Mouse (Mus musculus) liver, embryonic 14.5 days (tissue): ENCODE data around the gene Fyn. TPM values are rescaled to one million over a fixed set of nuclear protein-coding genes. Genes with fewer than 3 reads are reported as not detected.

ENCODE experiments used
- ATAC-seq: fragments of 200-750 bp; cut with Nextera tagmentation; 2 replicates; pipeline ENCODE4 v1.8.0; 2017; ENCODE audit warnings: moderate number of reproducible peaks, mild to moderate bottlenecking, moderate library complexity; ENCODE audit not compliant: insufficient read depth
- DNase-seq, 3 experiments: peaks; one replicate each; pipeline ENCODE4 v3.0.0-alpha.2; 2012 to 2013; ENCODE audit warnings: low read depth in 3 of 3, low spot score in 3 of 3
- H3K27ac ChIP-seq: fragments of 300-500 bp; sonication (generic); 2 replicates; pipeline ENCODE4 v1.5.1; 2014; ENCODE audit warnings: moderate library complexity, mild to moderate bottlenecking, control low read depth, inconsistent platforms
- H3K27me3 ChIP-seq: fragments of 300-500 bp; sonication (generic); 2 replicates; pipeline ENCODE4 v1.6.1; 2014; ENCODE audit warnings: mild to moderate bottlenecking, low read length, moderate library complexity; ENCODE audit not compliant: control insufficient read depth, insufficient read depth
- H3K36me3 ChIP-seq: fragments of 300-500 bp; sonication (generic); replicated peaks from 2 replicates; pipeline ENCODE4 v1.6.1; 2014; ENCODE audit warnings: low read depth; ENCODE audit not compliant: control insufficient read depth, insufficient read depth
- H3K4me1 ChIP-seq, 2 experiments: fragments of 200-500 bp in 1 of 2; fragments of 300-500 bp in 1 of 2; sonication (generic) in 1 of 2; replicated peaks; 2 replicates each; pipeline ENCODE4 v1.6.1; 2012 to 2014; ENCODE audit warnings: antibody characterized with exemption in 1 of 2, inconsistent platforms in 1 of 2, low read length in 1 of 2; ENCODE audit not compliant: control insufficient read depth in 2 of 2, insufficient read depth in 2 of 2
- H3K4me2 ChIP-seq: fragments of 300-500 bp; sonication (generic); 2 replicates; pipeline ENCODE4 v1.6.1; 2014; ENCODE audit warnings: low read depth, mild to moderate bottlenecking, control low read depth, moderate library complexity
- H3K4me3 ChIP-seq, 2 experiments: fragments of 200-500 bp in 1 of 2; fragments of 300-500 bp in 1 of 2; sonication (generic) in 1 of 2; 2 replicates each; pipeline ENCODE4 v1.5.1; 2012 to 2014; ENCODE audit warnings: low read depth in 2 of 2, low read length in 2 of 2, mild to moderate bottlenecking in 2 of 2, control low read depth in 1 of 2, inconsistent platforms in 1 of 2, moderate library complexity in 1 of 2; ENCODE audit not compliant: insufficient read depth in 1 of 2
- H3K9ac ChIP-seq: fragments of 300-500 bp; sonication (generic); replicated peaks from 2 replicates; pipeline ENCODE4 v1.6.1; 2014; ENCODE audit warnings: mild to moderate bottlenecking, control low read depth, moderate library complexity
- H3K9me3 ChIP-seq: fragments of 300-500 bp; sonication (generic); 2 replicates; pipeline ENCODE4 v1.6.1; 2016; ENCODE audit warnings: low read length, mixed read lengths; ENCODE audit not compliant: control insufficient read depth
- CTCF ChIP-seq: IDR thresholded peaks from 2 replicates; pipeline ENCODE4 v1.5.1; 2016; ENCODE audit warnings: antibody characterized with exemption, low read depth, control low read depth
- EP300 ChIP-seq: IDR thresholded peaks from 2 replicates; pipeline ENCODE4 v1.6.1; 2016; ENCODE audit warnings: antibody characterized with exemption, low read depth
- WGBS: fragments of 180-500 bp; shearing (Covaris S2); extraction: QIAGEN DNeasy Blood & Tissue Kit; methylation state at CpG from one replicate; pipeline ENCODE4 v1.1.7; 2014; ENCODE audit not compliant: insufficient replicate concordance; 5-methylcytosine and 5-hydroxymethylcytosine counted together
- polyA plus RNA-seq, 2 experiments: library from polyadenylated mRNA; depleted of rRNA in 1 of 2; stranded (reverse) in 1 of 2; unstranded in 1 of 2; fragments of >200 nt; fragmentation: Nextera tagmentation in 1 of 2; extraction: Ambion mirVana in 1 of 2; gene quantifications; 2 replicates each; pipeline versions ENCODE4 v1.2.1 to v1.2.3; 2012 to 2014

Fyn gene
- polyA plus RNA-seq, 2 experiments, result 8.2 to 9.8 TPM

DNA sequence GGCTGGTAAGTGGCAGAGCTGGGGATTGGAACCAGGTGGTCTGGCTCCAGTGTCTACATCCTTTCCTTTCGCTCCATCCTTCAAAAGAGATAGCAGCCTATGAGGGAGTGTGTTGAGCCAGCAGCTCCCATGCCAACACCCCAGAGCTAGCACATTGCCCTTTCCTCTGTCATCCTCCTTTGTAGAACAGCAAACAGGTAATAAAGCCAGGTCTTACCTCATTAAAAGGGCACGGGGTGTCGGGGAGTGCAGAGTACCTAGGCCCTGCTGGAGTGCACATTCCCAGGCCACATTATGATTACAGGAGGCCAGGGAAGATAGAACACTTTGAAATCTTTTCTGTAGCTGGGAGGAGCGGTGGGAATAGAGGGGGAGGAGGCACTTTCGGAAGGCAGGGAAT is 8.6 kb downstream of the Fyn start:
- H3K4me2 ChIP-seq, result no peak overlapping the region

GRCm38 (mm10) chr10:39378025-39378603 is 9.5 kb downstream of the Fyn start:
- Histone ChIP-seq H3K9ac (no peak overlapping the region), H3K9me3 (no peaks in the 10 kb centered on the region), H3K27me3 (no peaks in the 10 kb centered on the region), H3K4me1 (peaks cover 0 to 19% of the 10 kb centered on the region in 2 experiments; a peak in 3 of 4 replicates), H3K4me2 (no peak overlapping the region), H3K36me3 (no peaks in the 10 kb centered on the region), H3K27ac (no peak overlapping the region), H3K4me3 (no peak overlapping the region)
- TF ChIP-seq EP300 (no peak), CTCF (no peak)
- DNase-seq (no peak), ATAC-seq (peak; percentile 25; the same call in 1 of the 2 replicates)
- WGBS, result 51% methylated on average over 8 of the region's 8 CpGs

More for the DNA sequence above, 8.6 kb downstream of the Fyn start:
- H3K27me3 ChIP-seq, result no peaks in the 10 kb centered on the region
- no peaks in the 10 kb centered on the region for H3K9me3 ChIP-seq
- H3K36me3 ChIP-seq, result no peaks in the 10 kb centered on the region
- no peak overlapping the region for H3K9ac ChIP-seq
- H3K4me1 ChIP-seq, result peaks cover 1 to 17% of the 10 kb centered on the region in 2 experiments
- DNase-seq (no peak), ATAC-seq (no peak)
- no peak overlapping the region for H3K27ac ChIP-seq
- no peak for TF ChIP-seq CTCF
- no peak overlapping the region for H3K4me3 ChIP-seq
- 78% methylated on average over 5 of the region's 5 CpGs for WGBS

GRCm38 (mm10) chr10:39379287-39379686 is 10.6 kb downstream of the Fyn start:
- WGBS, result 73% methylated on average over 10 of the region's 10 CpGs
- Histone ChIP-seq H3K4me1 (peaks cover 0 to 18% of the 10 kb centered on the region in 2 experiments; a peak in 3 of 4 replicates), H3K27ac (no peak overlapping the region), H3K9me3 (no peaks in the 10 kb centered on the region), H3K36me3 (no peaks in the 10 kb centered on the region), H3K4me2 (no peak overlapping the region), H3K4me3 (no peak overlapping the region), H3K9ac (no peak overlapping the region), H3K27me3 (no peaks in the 10 kb centered on the region)
- TF ChIP-seq CTCF, result no peak
- no peak for TF ChIP-seq EP300
- ATAC-seq, result peak; percentile 22; the same call in 1 of the 2 replicates
- DNase-seq, result no peak

- TF ChIP-seq EP300, result no peak
- TF ChIP-seq CTCF, result no peak
- Histone ChIP-seq H3K4me3 (no peak overlapping the region), H3K4me2 (no peak overlapping the region), H3K9me3 (no peaks in the 10 kb centered on the region), H3K27ac (no peak overlapping the region), H3K9ac (no peak overlapping the region), H3K4me1 (peaks cover 0 to 21% of the 10 kb centered on the region in 2 experiments; a peak in 3 of 4 replicates), H3K27me3 (no peaks in the 10 kb centered on the region), H3K36me3 (no peaks in the 10 kb centered on the region)
- WGBS, result 71% methylated on average over 5 of the region's 5 CpGs
- DNase-seq, result no peak
- ATAC-seq, result peak; percentile 69
Measured at GRCm38 (mm10) chr10:39379721-39380370, 11.2 kb downstream of the Fyn start.

DNA sequence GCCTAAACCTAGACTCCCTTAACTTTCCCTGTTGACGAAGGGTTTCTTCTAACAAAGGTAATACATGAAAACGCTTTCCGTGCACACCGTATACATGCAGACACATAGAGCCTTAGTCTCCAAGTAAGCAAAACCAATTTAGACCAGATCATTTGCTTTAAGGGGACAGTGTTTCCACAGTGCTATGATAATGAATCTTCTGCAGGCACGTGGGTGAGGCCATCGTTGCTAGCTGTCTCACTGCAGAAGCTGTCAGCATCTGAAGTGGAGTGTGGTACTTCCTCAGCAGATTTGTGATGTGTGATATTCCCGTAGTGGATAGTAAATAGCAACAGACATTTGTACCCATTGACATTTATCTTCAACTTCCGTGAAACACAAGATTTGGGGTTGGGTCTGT is 16.6 kb downstream of the Fyn start:
- H3K27me3 ChIP-seq, result no peaks in the 10 kb centered on the region
- H3K27ac ChIP-seq, result no peak overlapping the region
- peaks cover 2 to 10% of the 10 kb centered on the region in 2 experiments; a peak in 3 of 4 replicates for H3K4me1 ChIP-seq
- H3K4me3 ChIP-seq, result no peak overlapping the region
- no peaks in the 10 kb centered on the region for H3K9me3 ChIP-seq
- H3K9ac ChIP-seq, result no peak overlapping the region
- no peak for DNase-seq
- H3K4me2 ChIP-seq, result no peak overlapping the region
- no peak for ATAC-seq
- TF ChIP-seq EP300 (no peak), CTCF (no peak)
- H3K36me3 ChIP-seq, result no peaks in the 10 kb centered on the region
- WGBS, result 57% methylated on average over 8 of the region's 8 CpGs
